In the genomic region with DNA sequence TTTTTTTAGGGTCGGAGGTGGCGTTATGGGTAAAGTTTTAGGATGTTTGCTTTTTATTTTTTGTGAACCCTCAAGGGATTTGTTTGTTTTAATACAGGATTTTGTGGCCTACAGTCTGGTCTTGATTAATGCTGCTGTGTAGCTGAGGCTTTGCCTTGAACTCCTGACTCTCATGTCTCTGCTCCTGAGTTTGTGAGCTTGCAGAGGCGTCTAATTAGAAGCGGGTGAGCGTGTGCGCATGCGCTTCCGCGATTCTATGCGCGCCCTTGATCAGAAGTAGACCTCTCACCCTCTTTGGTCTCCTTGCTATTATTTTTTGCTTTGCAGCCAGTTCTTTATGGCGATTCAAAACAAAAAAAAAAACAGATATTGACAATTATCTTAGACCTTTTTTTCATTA, we compare ENCODE assay signal across 8 mouse cellular contexts. TPM values are rescaled to one million over a fixed set of nuclear protein-coding genes. Genes with fewer than 3 reads are reported as not detected.
A peak's percentile ranks its signal among the peaks of the same experiment; 100 is the strongest.
DNase-seq lines count a peak whose midpoint lies in the region; ATAC-seq and TF ChIP-seq lines count a peak whose summit lies in the region.

No protein-coding gene starts in this region.

- peaks cover 55% of the 10 kb centered on the region for H3K4me1 ChIP-seq in heart, embryonic 13.5 days
- H3K4me1 ChIP-seq in forebrain, postnatal 0 days (ENCODE audit: insufficient read depth): peaks cover 6% of the 10 kb centered on the region; the same call in 1 of the 2 replicates
- H3K4me1 ChIP-seq in liver, embryonic 16.5 days (ENCODE audit: control insufficient read depth, low read depth, low read length): peaks cover 31% of the 10 kb centered on the region

- peaks cover 3% of the 10 kb centered on the region for H3K36me3 ChIP-seq in heart, embryonic 13.5 days
- H3K36me3 ChIP-seq in forebrain, postnatal 0 days (ENCODE audit: insufficient read depth): no peaks in the 10 kb centered on the region
- H3K36me3 ChIP-seq in liver, embryonic 16.5 days (ENCODE audit: control insufficient read depth, insufficient read depth): no peaks in the 10 kb centered on the region

- intact Hi-C loops in heart, postnatal 14 days (cut with DNase I): loop anchor here (2.0 to 5.0 kb wide), 3 partner anchors 33 to 59 kb away; no protein-coding TSS in a partner anchor

- no peak for DNase-seq in heart, postnatal 14 days
- DNase-seq in ES-CJ7 (ENCODE audit: low read depth, low spot score): peak; percentile 8
- DNase-seq in forebrain, postnatal 0 days: no peak
- DNase-seq in adrenal gland, postnatal 36 days: no peak
- no peak for DNase-seq in ovary, adult 18-20 months (ENCODE audit: low spot score)
- no peak for DNase-seq in urinary bladder, adult 18-20 months (ENCODE audit: low spot score in 2 of 2)

- H3K4me3 ChIP-seq in heart, embryonic 13.5 days: peak overlapping the region; percentile 89
- H3K4me3 ChIP-seq in forebrain, postnatal 0 days (ENCODE audit: low read depth, low read length): peak overlapping the region; percentile 61
- peak overlapping the region; percentile 94 for H3K4me3 ChIP-seq in liver, embryonic 16.5 days (ENCODE audit: low read depth, low read length)

- H3K9me3 ChIP-seq in heart, embryonic 13.5 days: no peaks in the 10 kb centered on the region
- no peaks in the 10 kb centered on the region for H3K9me3 ChIP-seq in forebrain, postnatal 0 days (ENCODE audit: low read length)
- H3K9me3 ChIP-seq in liver, embryonic 16.5 days (replicated peaks; ENCODE audit: control insufficient read depth, low read length): no peaks in the 10 kb centered on the region

- peak overlapping the region; percentile 93 for H3K9ac ChIP-seq in heart, embryonic 13.5 days
- peak overlapping the region; percentile 59 for H3K9ac ChIP-seq in forebrain, postnatal 0 days
- peak overlapping the region; percentile 96 for H3K9ac ChIP-seq in liver, embryonic 16.5 days (ENCODE audit: low read depth, low read length)

- peak overlapping the region; percentile 88 for H3K27ac ChIP-seq in heart, embryonic 13.5 days (replicated peaks)
- no peak overlapping the region for H3K27ac ChIP-seq in forebrain, postnatal 0 days (ENCODE audit: low read depth, low read length)
- peak overlapping the region; percentile 88; the same call in 1 of the 2 replicates for H3K27ac ChIP-seq in liver, embryonic 16.5 days (ENCODE audit: low read length)

- 79% methylated on average over 12 of the region's 12 CpGs for WGBS in heart, embryonic 13.5 days
- whole genome bisulfite sequencing in forebrain, postnatal 0 days: 80% methylated on average over 12 of the region's 12 CpGs
- 74% methylated on average over 12 of the region's 12 CpGs for WGBS in liver, embryonic 16.5 days (ENCODE audit: insufficient replicate concordance)

- no peaks in the 10 kb centered on the region for H3K27me3 ChIP-seq in heart, embryonic 13.5 days (replicated peaks)
- H3K27me3 ChIP-seq in forebrain, postnatal 0 days (ENCODE audit: insufficient read depth, low read length): no peaks in the 10 kb centered on the region
- no peaks in the 10 kb centered on the region for H3K27me3 ChIP-seq in liver, embryonic 16.5 days (ENCODE audit: control insufficient read depth, insufficient read depth, low read depth, low read length)

- peak overlapping the region; percentile 79 for H3K4me2 ChIP-seq in heart, embryonic 13.5 days
- H3K4me2 ChIP-seq in forebrain, postnatal 0 days (ENCODE audit: low read depth): peak overlapping the region; percentile 63
- H3K4me2 ChIP-seq in liver, embryonic 16.5 days (ENCODE audit: low read depth, low read length): peak overlapping the region; percentile 90

- TF ChIP-seq CTCF in forebrain, postnatal 0 days (IDR thresholded peaks at IDR 0.05; ENCODE audit: low read depth): no peak

- no peak for ATAC-seq in heart, embryonic 13.5 days (ENCODE audit: extremely low read depth, insufficient number of reproducible peaks, low FRiP score, low TSS enrichment)
- no peak for ATAC-seq in forebrain, postnatal 0 days
- no peak for ATAC-seq in liver, embryonic 16.5 days (ENCODE audit: low read depth)

RNA-seq across cellular contexts. Expression of a gene that starts 1.2 kb away (rescaled TPM):
- 233 and 270 TPM in 2 replicates for polyA plus RNA-seq in heart, embryonic 13.5 days (2015; fragmentation: Nextera tagmentation; extraction: Ambion mirVana)
- total RNA-seq in heart, postnatal 14 days (2021): 100 to 1,000 TPM; 183 to 188 TPM
- total RNA-seq in forebrain, postnatal 0 days (2014; rRNA removed): 114 and 138 TPM in 2 replicates
- polyA plus RNA-seq in forebrain, postnatal 0 days (2015; fragmentation: Nextera tagmentation; extraction: Ambion mirVana): 211 and 214 TPM in 2 replicates
- polyA plus RNA-seq in liver, embryonic 16.5 days (2015; fragmentation: Nextera tagmentation; extraction: Ambion mirVana): 83.1 and 86.6 TPM in 2 replicates
- total RNA-seq in adrenal gland, postnatal 36 days (2021): 10 to 100 TPM; 45.0 to 46.0 TPM

RNA-seq across cellular contexts. Expression of a gene that starts 14.5 kb away (rescaled TPM):
- 50.1 and 51.8 TPM in 2 replicates for polyA plus RNA-seq in heart, embryonic 13.5 days (2015; fragmentation: Nextera tagmentation; extraction: Ambion mirVana)
- 100 to 1,000 TPM; 360 to 363 TPM for total RNA-seq in heart, postnatal 14 days (2021)
- total RNA-seq in forebrain, postnatal 0 days (2014; rRNA removed): 81.9 and 98.2 TPM in 2 replicates
- polyA plus RNA-seq in forebrain, postnatal 0 days (2015; fragmentation: Nextera tagmentation; extraction: Ambion mirVana): 26.4 and 31.7 TPM in 2 replicates
- polyA plus RNA-seq in liver, embryonic 16.5 days (2015; fragmentation: Nextera tagmentation; extraction: Ambion mirVana): 138 and 149 TPM in 2 replicates
- total RNA-seq in adrenal gland, postnatal 36 days (2021): 100 to 1,000 TPM; 565 to 629 TPM

RNA-seq across cellular contexts. Expression of a gene that starts 57.3 kb away (rescaled TPM):
- 18.8 and 19.3 TPM in 2 replicates for polyA plus RNA-seq in heart, embryonic 13.5 days (2015; fragmentation: Nextera tagmentation; extraction: Ambion mirVana)
- 10 to 100 TPM; 13.6 to 13.9 TPM for total RNA-seq in heart, postnatal 14 days (2021)
- total RNA-seq in forebrain, postnatal 0 days (2014; rRNA removed): 80.6 and 89.2 TPM in 2 replicates
- 23.5 and 32.1 TPM in 2 replicates for polyA plus RNA-seq in forebrain, postnatal 0 days (2015; fragmentation: Nextera tagmentation; extraction: Ambion mirVana)
- polyA plus RNA-seq in liver, embryonic 16.5 days (2015; fragmentation: Nextera tagmentation; extraction: Ambion mirVana): 9.2 and 10.6 TPM in 2 replicates
- total RNA-seq in adrenal gland, postnatal 36 days (2021): 10 to 100 TPM; 22.7 to 34.8 TPM
